Mouse (Mus musculus): Measurements from ENCODE around the gene Prss30. TPM values are rescaled to one million over a fixed set of nuclear protein-coding genes. Genes with fewer than 3 reads are reported as not detected.

Prss30 gene
- total and polyA plus RNA-seq, 3 experiments = not detected

GRCm38 (mm10) chr17:23984989-23985388 lies 4.6 kb upstream of the Prss30 start:
- H3K9ac ChIP-seq (ENCODE audit: control insufficient read depth, low read depth, low read length, poor library complexity, severe bottlenecking) = no peak overlapping the region
- DNase-seq (ENCODE audit: low read depth, low spot score) = no peak
- no peaks in the 10 kb centered on the region for H3K79me2 ChIP-seq (ENCODE audit: control insufficient read depth, insufficient read depth, low read length, poor library complexity)
- no peak for TF ChIP-seq ZC3H11A (IDR thresholded peaks at IDR 0.05; ENCODE audit: low read depth, low read length)
- no peak for TF ChIP-seq MAFK (IDR thresholded peaks at IDR 0.05; ENCODE audit: borderline replicate concordance, low read depth, low read length)
- no peak for TF ChIP-seq ZKSCAN1 (IDR thresholded peaks at IDR 0.05; ENCODE audit: low read depth, low read length)
- no peak for TF ChIP-seq MAX (IDR thresholded peaks at IDR 0.05; ENCODE audit: low read length)
- no peak for TF ChIP-seq ZMIZ1 (IDR thresholded peaks at IDR 0.05; ENCODE audit: low read depth, low read length)
- TF ChIP-seq HCFC1 (IDR thresholded peaks at IDR 0.05; ENCODE audit: low read depth, low read length) = no peak
- no peak for TF ChIP-seq MYB (IDR thresholded peaks at IDR 0.05; ENCODE audit: low read depth, low read length)
- no peak for TF ChIP-seq NELFE (IDR thresholded peaks at IDR 0.05; ENCODE audit: low read depth, low read length)
- no peak for TF ChIP-seq GATA1 (IDR thresholded peaks at IDR 0.05; ENCODE audit: low read depth, low read length)
- no peak for TF ChIP-seq CHD1 (IDR thresholded peaks at IDR 0.05; ENCODE audit: low read depth, low read length)
- TF ChIP-seq CTCF (IDR thresholded peaks at IDR 0.05 in 2 of 3, conservative IDR thresholded peaks at IDR 0.05 in 1 of 3; ENCODE audit: control insufficient read depth in 1 of 3, insufficient read depth in 1 of 3, low read depth in 2 of 3, low read length in 3 of 3, poor library complexity in 1 of 3, severe bottlenecking in 1 of 3) = no peak
- no peaks in the 10 kb centered on the region for H3K9me3 ChIP-seq (replicated peaks; ENCODE audit: insufficient read depth, low read length)
- no peak overlapping the region for H3K27ac ChIP-seq (ENCODE audit: control insufficient read depth, low read depth, low read length)
- no peaks in the 10 kb centered on the region for H3K4me1 ChIP-seq (ENCODE audit: control insufficient read depth in 1 of 2, insufficient read depth in 2 of 2, low read length in 2 of 2)
- H3K4me3 ChIP-seq (ENCODE audit: control insufficient read depth in 1 of 2, insufficient read depth in 1 of 2, low read depth in 2 of 2, low read length in 2 of 2) = no peak overlapping the region
- H3K36me3 ChIP-seq (ENCODE audit: control insufficient read depth in 1 of 2, insufficient read depth in 2 of 2, low read length in 2 of 2) = no peaks in the 10 kb centered on the region
- peaks cover 20 to 25% of the 10 kb centered on the region in 2 experiments for H3K27me3 ChIP-seq (ENCODE audit: control insufficient read depth in 1 of 2, insufficient read depth in 2 of 2, low read length in 2 of 2)

- H3K4me1 ChIP-seq (ENCODE audit: control insufficient read depth in 1 of 2, insufficient read depth in 2 of 2, low read length in 2 of 2) = no peaks in the 10 kb centered on the region
- TF ChIP-seq CTCF (IDR thresholded peaks at IDR 0.05 in 2 of 3, conservative IDR thresholded peaks at IDR 0.05 in 1 of 3; ENCODE audit: control insufficient read depth in 1 of 3, insufficient read depth in 1 of 3, low read depth in 2 of 3, low read length in 3 of 3, poor library complexity in 1 of 3, severe bottlenecking in 1 of 3) (no peak), UBTF (IDR thresholded peaks at IDR 0.05; ENCODE audit: borderline replicate concordance, insufficient read depth, low read depth, low read length) (no peak), GATA1 (IDR thresholded peaks at IDR 0.05; ENCODE audit: low read depth, low read length) (no peak), HCFC1 (IDR thresholded peaks at IDR 0.05; ENCODE audit: low read depth, low read length) (no peak), CHD2 (IDR thresholded peaks at IDR 0.05; ENCODE audit: low read length) (no peak), RAD21 (IDR thresholded peaks at IDR 0.05; ENCODE audit: low read depth, low read length) (no peak), MAX (IDR thresholded peaks at IDR 0.05; ENCODE audit: low read length) (no peak), ELF1 (IDR thresholded peaks at IDR 0.05; ENCODE audit: low read depth, low read length) (no peak), USF2 (IDR thresholded peaks at IDR 0.05; ENCODE audit: borderline replicate concordance in 1 of 2, insufficient read depth in 1 of 2, low read depth in 1 of 2, low read length in 2 of 2) (no peak), EP300 (IDR thresholded peaks at IDR 0.05; ENCODE audit: low read depth in 1 of 2, low read length in 2 of 2) (no peak), MEF2A (IDR thresholded peaks at IDR 0.05; ENCODE audit: extremely low read depth, insufficient replicate concordance, low read depth, low read length, poor library complexity, severe bottlenecking) (no peak), MAFK (IDR thresholded peaks at IDR 0.05; ENCODE audit: borderline replicate concordance, low read depth, low read length) (no peak), ZC3H11A (IDR thresholded peaks at IDR 0.05; ENCODE audit: low read depth, low read length) (no peak)
Observed at GRCm38 (mm10) chr17:23982912-23983311, 2.5 kb upstream of the Prss30 start.

More at GRCm38 (mm10) chr17:23982912-23983311, 2.5 kb upstream of the Prss30 start:
- H3K9me3 ChIP-seq (replicated peaks; ENCODE audit: insufficient read depth, low read length) = no peaks in the 10 kb centered on the region
- no peak for DNase-seq (ENCODE audit: low read depth, low spot score)
- peaks cover 20 to 25% of the 10 kb centered on the region in 2 experiments for H3K27me3 ChIP-seq (ENCODE audit: control insufficient read depth in 1 of 2, insufficient read depth in 2 of 2, low read length in 2 of 2)
- H3K9ac ChIP-seq (ENCODE audit: control insufficient read depth, low read depth, low read length, poor library complexity, severe bottlenecking) = no peak overlapping the region
- H3K79me2 ChIP-seq (ENCODE audit: control insufficient read depth, insufficient read depth, low read length, poor library complexity) = no peaks in the 10 kb centered on the region
- no peak overlapping the region for H3K27ac ChIP-seq (ENCODE audit: control insufficient read depth, low read depth, low read length)
- no peaks in the 10 kb centered on the region for H3K36me3 ChIP-seq (ENCODE audit: control insufficient read depth in 1 of 2, insufficient read depth in 2 of 2, low read length in 2 of 2)
- H3K4me3 ChIP-seq (ENCODE audit: control insufficient read depth in 1 of 2, insufficient read depth in 1 of 2, low read depth in 2 of 2, low read length in 2 of 2) = no peak overlapping the region

All from MEL (cell line).